Mouse (Mus musculus) midbrain, embryonic 16.5 days (tissue): ENCODE results near the gene Smox. TPM values are rescaled to one million over a fixed set of nuclear protein-coding genes. Genes with fewer than 3 reads are reported as not detected.

ENCODE experiments used
- ATAC-seq: fragments of 200-750 bp; cut with Nextera tagmentation; 2 replicates; pipeline ENCODE4 v1.8.0; 2017; ENCODE audit warnings: moderate TSS enrichment
- H3K27ac ChIP-seq: fragments of 300-500 bp; sonication (generic); 2 replicates; pipeline ENCODE4 v1.5.1; 2014; ENCODE audit warnings: mild to moderate bottlenecking, low read length, mixed read lengths
- H3K27me3 ChIP-seq: fragments of 300-500 bp; sonication (generic); 2 replicates; pipeline ENCODE4 v1.6.1; 2014; ENCODE audit warnings: low read depth, low read length, mixed read lengths; ENCODE audit not compliant: control insufficient read depth, insufficient read depth
- H3K36me3 ChIP-seq: fragments of 300-500 bp; sonication (generic); 2 replicates; pipeline ENCODE4 v1.6.1; 2014; ENCODE audit warnings: mild to moderate bottlenecking, low read length, moderate library complexity, mixed read lengths; ENCODE audit not compliant: control insufficient read depth, insufficient read depth
- H3K4me1 ChIP-seq: fragments of 300-500 bp; sonication (generic); 2 replicates; pipeline ENCODE4 v1.6.1; 2014; ENCODE audit warnings: mild to moderate bottlenecking, low read length, mixed read lengths; ENCODE audit not compliant: control insufficient read depth, insufficient read depth
- H3K4me2 ChIP-seq: fragments of 300-500 bp; sonication (generic); 2 replicates; pipeline ENCODE4 v1.6.1; 2014; ENCODE audit warnings: mild to moderate bottlenecking, low read length, mixed read lengths
- H3K4me3 ChIP-seq: fragments of 300-500 bp; sonication (generic); 2 replicates; pipeline ENCODE4 v1.5.1; 2014; ENCODE audit warnings: low read depth, mild to moderate bottlenecking, low read length, moderate library complexity, mixed read lengths
- H3K9ac ChIP-seq: fragments of 300-500 bp; sonication (generic); 2 replicates; pipeline ENCODE4 v1.6.1; 2014; ENCODE audit warnings: low read depth, low read length, mixed read lengths
- H3K9me3 ChIP-seq: fragments of 300-500 bp; sonication (generic); replicated peaks from 2 replicates; pipeline ENCODE4 v1.6.1; 2014; ENCODE audit warnings: mild to moderate bottlenecking, low read length, mixed read lengths; ENCODE audit not compliant: control insufficient read depth, poor library complexity, severe bottlenecking
- WGBS: fragments of 180-500 bp; shearing (Covaris S2); extraction: QIAGEN DNeasy Blood & Tissue Kit; methylation state at CpG from one replicate; pipeline ENCODE4 v1.1.7; 2014; 5-methylcytosine and 5-hydroxymethylcytosine counted together
- polyA plus RNA-seq: library from polyadenylated mRNA; unstranded; fragments of >200 nt; fragmentation: Nextera tagmentation; extraction: Ambion mirVana; gene quantifications from 2 replicates; pipeline ENCODE4 v1.2.1, GENCODE M21; 2015

Gene Smox
- polyA plus RNA-seq, 1 experiment from 2014 or later = 52.7 TPM

DNA sequence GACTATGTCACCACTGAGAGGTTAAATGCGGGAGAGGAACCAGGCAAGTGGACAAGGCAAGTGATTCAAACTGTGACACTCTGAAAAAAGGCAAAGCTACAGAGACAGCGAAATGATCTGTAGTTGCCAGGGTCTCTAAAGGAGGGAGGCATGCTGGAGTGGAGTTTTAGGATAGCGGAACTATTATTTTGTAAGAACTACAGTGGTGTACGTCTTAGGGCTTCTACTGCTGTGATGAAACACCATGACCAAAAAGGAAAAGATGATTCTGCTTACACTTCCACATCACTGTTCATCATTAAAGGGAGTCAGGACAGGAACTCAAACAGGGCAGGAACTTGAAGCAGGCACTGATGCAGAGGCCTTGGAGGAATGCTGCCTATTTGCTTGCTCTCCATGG, 12.4 kb upstream of the Smox start:
- H3K9me3 ChIP-seq = no peaks in the 10 kb centered on the region
- WGBS = 93% methylated on average over 4 of the region's 4 CpGs
- no peaks in the 10 kb centered on the region for H3K4me1 ChIP-seq
- H3K4me3 ChIP-seq = no peak overlapping the region
- no peak overlapping the region for H3K27ac ChIP-seq
- no peak overlapping the region for H3K9ac ChIP-seq
- ATAC-seq = no peak
- H3K36me3 ChIP-seq = no peaks in the 10 kb centered on the region
- H3K4me2 ChIP-seq = no peak overlapping the region
- H3K27me3 ChIP-seq = no peaks in the 10 kb centered on the region

DNA sequence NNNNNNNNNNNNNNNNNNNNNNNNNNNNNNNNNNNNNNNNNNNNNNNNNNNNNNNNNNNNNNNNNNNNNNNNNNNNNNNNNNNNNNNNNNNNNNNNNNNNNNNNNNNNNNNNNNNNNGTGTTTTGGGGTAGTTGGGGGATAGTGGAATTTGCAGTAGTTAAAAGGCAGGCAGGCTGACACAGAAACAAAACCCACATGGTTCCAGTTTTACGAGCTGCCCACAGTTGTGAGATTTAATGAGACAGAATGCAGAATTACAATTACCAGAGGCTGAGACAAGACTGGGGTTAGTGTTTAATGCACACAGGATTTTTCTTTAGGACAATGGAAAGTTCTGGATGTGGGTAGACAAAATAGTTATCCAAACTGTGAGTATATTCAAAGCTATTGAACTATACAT, 9.6 kb upstream of the Smox start:
- Histone ChIP-seq H3K9me3 (no peaks in the 10 kb centered on the region), H3K36me3 (no peaks in the 10 kb centered on the region), H3K27me3 (no peaks in the 10 kb centered on the region), H3K9ac (no peak overlapping the region), H3K4me1 (no peaks in the 10 kb centered on the region), H3K4me3 (no peak overlapping the region), H3K4me2 (no peak overlapping the region), H3K27ac (no peak overlapping the region)
- 54% methylated on average over 1 of the region's 1 CpGs for WGBS
- ATAC-seq = no peak

DNA sequence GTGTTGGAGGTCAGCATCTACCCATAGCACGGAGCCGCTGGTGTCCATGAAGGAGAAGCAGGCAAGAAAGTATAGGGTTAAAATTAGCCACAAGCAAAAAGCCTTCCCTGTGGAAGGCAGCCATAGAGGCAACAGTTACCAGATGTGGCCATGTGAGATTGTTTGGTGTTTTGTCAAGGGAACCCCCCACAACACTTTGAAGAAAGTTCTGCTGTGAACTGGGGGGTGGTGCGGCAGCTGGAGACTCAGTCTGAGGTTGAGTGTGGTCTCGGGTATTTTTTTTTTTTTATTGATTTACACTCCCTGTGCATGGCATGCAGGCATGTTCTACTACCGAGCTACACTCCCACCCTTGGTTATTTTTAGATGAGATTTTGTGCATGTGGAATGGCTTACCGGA, 8.8 kb upstream of the Smox start:
- Histone ChIP-seq H3K36me3 (no peaks in the 10 kb centered on the region), H3K4me1 (no peaks in the 10 kb centered on the region), H3K4me2 (no peak overlapping the region), H3K27me3 (no peaks in the 10 kb centered on the region), H3K27ac (no peak overlapping the region), H3K4me3 (no peak overlapping the region), H3K9ac (no peak overlapping the region), H3K9me3 (no peaks in the 10 kb centered on the region)
- WGBS = 83% methylated on average over 6 of the region's 6 CpGs
- ATAC-seq = no peak

DNA sequence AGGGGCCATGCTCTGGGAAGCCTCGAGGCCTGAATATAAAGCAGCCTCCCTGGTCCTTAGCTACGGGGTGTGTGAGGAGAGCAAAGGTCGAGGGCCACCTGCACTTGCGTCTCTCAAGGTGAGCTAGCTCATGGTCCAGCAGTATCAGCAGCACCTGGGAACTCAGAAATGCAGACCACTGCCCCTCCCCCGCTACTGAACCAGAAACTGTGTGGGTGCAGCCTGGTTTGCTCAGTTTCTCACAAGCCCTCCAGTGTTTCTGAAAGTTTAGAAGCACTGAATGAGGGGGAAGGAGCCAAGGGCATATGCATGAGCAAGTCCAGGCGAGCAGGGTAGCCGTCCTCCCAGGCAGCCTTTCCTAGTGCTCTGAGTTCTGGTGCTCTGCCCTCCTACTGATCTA, 7.7 kb upstream of the Smox start:
- Histone ChIP-seq H3K4me2 (no peak overlapping the region), H3K27ac (no peak overlapping the region), H3K9me3 (no peaks in the 10 kb centered on the region), H3K9ac (no peak overlapping the region), H3K4me1 (no peaks in the 10 kb centered on the region), H3K36me3 (no peaks in the 10 kb centered on the region), H3K27me3 (no peaks in the 10 kb centered on the region), H3K4me3 (no peak overlapping the region)
- ATAC-seq = no peak
- WGBS = 77% methylated on average over 7 of the region's 7 CpGs

DNA sequence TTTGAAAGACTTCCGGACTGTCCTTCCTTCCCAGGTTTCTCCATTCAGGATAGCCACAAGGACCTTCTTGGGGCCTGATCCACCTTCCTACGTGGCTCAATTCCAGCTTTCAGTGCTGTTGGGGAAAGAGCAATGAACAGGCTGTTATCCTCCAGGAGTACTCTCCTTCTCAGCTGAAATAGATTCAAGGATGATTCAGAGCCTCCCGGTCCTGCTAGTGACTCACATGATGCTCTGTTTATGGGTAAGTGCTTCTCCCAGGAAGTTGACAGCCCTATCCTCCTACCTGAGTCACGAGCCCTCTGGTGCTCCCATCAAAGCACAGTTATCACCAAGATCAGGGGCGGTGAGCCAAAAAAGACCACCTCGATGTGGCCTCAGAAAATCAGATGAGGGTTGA, 7.1 kb upstream of the Smox start:
- H3K4me2 ChIP-seq = no peak overlapping the region
- H3K9ac ChIP-seq = no peak overlapping the region
- WGBS = 87% methylated on average over 6 of the region's 6 CpGs
- H3K9me3 ChIP-seq = no peaks in the 10 kb centered on the region
- H3K27me3 ChIP-seq = no peaks in the 10 kb centered on the region
- no peak overlapping the region for H3K4me3 ChIP-seq
- ATAC-seq = no peak
- no peaks in the 10 kb centered on the region for H3K36me3 ChIP-seq
- H3K4me1 ChIP-seq = no peaks in the 10 kb centered on the region
- no peak overlapping the region for H3K27ac ChIP-seq

DNA sequence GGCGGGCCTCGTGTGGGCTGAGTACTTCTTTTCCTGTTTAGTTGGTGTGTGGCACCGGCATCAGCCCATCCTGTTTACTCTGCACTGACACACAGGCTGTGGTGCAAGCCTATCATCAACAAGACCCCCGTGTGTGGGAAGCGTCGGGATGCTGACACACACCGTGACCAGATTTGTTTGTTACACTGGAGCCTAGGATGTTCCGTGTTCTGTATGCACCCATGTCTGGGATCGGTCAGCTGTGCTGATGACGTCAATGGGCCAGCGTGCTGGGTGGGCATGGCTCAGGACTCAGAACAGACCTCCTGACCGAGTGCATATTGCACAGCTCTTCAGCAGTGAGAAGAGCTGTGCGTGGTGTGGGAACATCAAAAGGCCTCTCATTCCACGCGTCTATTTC, 6.2 kb upstream of the Smox start:
- H3K27me3 ChIP-seq = no peaks in the 10 kb centered on the region
- no peak overlapping the region for H3K4me3 ChIP-seq
- no peak overlapping the region for H3K27ac ChIP-seq
- H3K4me2 ChIP-seq = no peak overlapping the region
- H3K9ac ChIP-seq = no peak overlapping the region
- H3K36me3 ChIP-seq = no peaks in the 10 kb centered on the region
- ATAC-seq = no peak
- no peaks in the 10 kb centered on the region for H3K9me3 ChIP-seq
- no peaks in the 10 kb centered on the region for H3K4me1 ChIP-seq
- WGBS = 88% methylated on average over 15 of the region's 15 CpGs

DNA sequence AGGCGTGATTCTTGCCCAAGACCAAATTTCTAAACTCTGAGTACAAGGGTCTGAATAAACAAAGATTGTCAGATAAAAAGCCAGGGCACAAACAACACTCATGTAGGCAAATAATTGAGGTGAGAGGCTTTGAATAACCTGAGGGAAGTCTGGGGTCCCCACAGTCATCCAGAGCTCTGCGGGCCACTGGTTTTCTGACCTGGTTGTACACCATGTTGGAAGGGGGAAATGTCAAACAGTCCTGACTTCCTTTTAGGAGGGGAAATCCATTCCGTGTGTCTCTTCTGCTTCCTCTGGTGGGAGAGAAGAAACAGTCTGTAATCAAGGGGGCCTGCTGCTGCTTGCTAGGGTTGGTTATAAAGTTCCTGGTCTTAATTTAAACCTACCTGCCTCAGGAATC, 5.2 kb upstream of the Smox start:
- WGBS = 87% methylated on average over 3 of the region's 3 CpGs
- ATAC-seq = no peak
- H3K9ac ChIP-seq = no peak overlapping the region
- H3K4me2 ChIP-seq = no peak overlapping the region
- no peaks in the 10 kb centered on the region for H3K36me3 ChIP-seq
- no peak overlapping the region for H3K27ac ChIP-seq
- H3K27me3 ChIP-seq = no peaks in the 10 kb centered on the region
- H3K4me3 ChIP-seq = no peak overlapping the region
- H3K4me1 ChIP-seq = no peaks in the 10 kb centered on the region; the same call in 1 of the 2 replicates
- H3K9me3 ChIP-seq = no peaks in the 10 kb centered on the region

DNA sequence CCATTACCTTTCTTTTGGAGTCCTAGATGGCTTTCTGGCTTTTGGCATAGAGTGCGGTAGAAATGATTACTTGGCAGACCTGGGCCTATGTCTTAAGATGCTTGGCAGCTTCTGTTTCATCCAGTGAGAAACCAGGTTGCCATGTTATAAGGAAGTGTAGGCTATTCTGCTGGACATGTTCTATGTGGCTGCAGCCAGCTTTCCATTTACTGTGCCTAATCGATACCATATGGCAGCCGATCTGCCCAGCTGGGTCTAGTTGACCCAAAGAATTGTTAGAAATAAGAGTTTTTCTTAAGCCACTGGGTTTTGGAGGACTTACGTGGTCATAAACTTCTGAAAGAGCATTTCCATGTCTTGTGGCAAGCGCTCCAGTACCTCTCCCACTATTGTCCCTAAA, 4.0 kb upstream of the Smox start:
- Histone ChIP-seq H3K27ac (no peak overlapping the region), H3K27me3 (no peaks in the 10 kb centered on the region), H3K4me3 (no peak overlapping the region), H3K9ac (no peak overlapping the region), H3K36me3 (no peaks in the 10 kb centered on the region), H3K4me1 (no peaks in the 10 kb centered on the region; the same call in 1 of the 2 replicates), H3K9me3 (no peaks in the 10 kb centered on the region), H3K4me2 (no peak overlapping the region)
- no peak for ATAC-seq
- WGBS = 88% methylated on average over 5 of the region's 5 CpGs

DNA sequence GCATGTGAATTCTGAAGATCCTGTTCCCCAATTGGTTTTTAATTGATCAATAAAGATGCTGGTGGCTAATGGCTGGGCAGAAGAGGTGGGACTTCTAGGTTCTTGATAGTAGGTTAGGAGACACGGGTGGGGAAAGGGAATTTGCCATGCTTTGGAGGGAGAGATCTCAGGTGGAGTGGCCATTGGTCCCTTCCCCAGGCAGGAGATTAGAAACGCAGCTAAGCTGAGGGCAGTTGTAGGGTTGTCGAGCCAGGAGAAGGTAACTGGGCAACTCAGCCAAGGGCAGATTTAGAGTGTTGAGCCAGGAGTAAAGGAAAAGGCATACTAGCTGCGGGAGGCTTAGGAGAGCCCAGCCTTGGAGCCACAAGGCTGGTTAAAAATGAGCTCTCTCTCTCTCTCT, 3.0 kb upstream of the Smox start:
- no peak overlapping the region for H3K4me3 ChIP-seq
- no peak for ATAC-seq
- H3K27ac ChIP-seq = no peak overlapping the region
- WGBS = 87% methylated on average over 4 of the region's 4 CpGs
- H3K36me3 ChIP-seq = no peaks in the 10 kb centered on the region
- no peaks in the 10 kb centered on the region for H3K9me3 ChIP-seq
- peaks cover 8% of the 10 kb centered on the region for H3K4me1 ChIP-seq
- H3K4me2 ChIP-seq = no peak overlapping the region
- H3K9ac ChIP-seq = no peak overlapping the region
- no peaks in the 10 kb centered on the region for H3K27me3 ChIP-seq

DNA sequence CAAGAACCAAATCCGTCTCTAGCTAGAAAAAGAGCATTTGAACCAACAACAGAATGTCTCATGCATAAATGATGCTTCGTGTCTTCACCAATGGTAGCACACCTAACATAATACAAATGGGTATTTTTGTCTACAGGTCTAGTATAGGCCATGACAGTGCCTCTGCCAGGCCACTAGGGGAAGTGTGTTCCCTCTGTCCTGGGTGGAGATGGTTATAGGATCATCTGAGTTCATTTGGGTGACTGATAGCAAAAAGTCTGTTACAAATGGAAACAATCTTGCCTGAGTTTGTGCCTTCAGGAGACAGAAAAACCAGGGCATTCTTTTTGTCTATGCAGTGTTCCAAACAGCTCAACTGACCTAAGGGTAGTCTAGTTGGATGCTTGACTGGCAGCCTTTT, 2.4 kb upstream of the Smox start:
- no peak overlapping the region for H3K27ac ChIP-seq
- H3K9ac ChIP-seq = no peak overlapping the region
- no peaks in the 10 kb centered on the region for H3K9me3 ChIP-seq
- WGBS = 81% methylated on average over 2 of the region's 2 CpGs
- no peaks in the 10 kb centered on the region for H3K36me3 ChIP-seq
- no peak for ATAC-seq
- H3K4me2 ChIP-seq = no peak overlapping the region
- no peak overlapping the region for H3K4me3 ChIP-seq
- peaks cover 14% of the 10 kb centered on the region for H3K4me1 ChIP-seq
- H3K27me3 ChIP-seq = no peaks in the 10 kb centered on the region
